Mouse (Mus musculus) intestine, postnatal 0 days (tissue): ENCODE measurements around the gene Zfp65. TPM values are rescaled to one million over a fixed set of nuclear protein-coding genes. Genes with fewer than 3 reads are reported as not detected.

Experiments used
- ATAC-seq: fragments of 200-750 bp; cut with Nextera tagmentation; 2 replicates; pipeline ENCODE4 v1.8.0; 2017; ENCODE audit warnings: mild to moderate bottlenecking, moderate TSS enrichment, moderate library complexity
- H3K27ac ChIP-seq: fragments of 300-500 bp; sonication (generic); 2 replicates; pipeline ENCODE4 v1.5.1; 2014; ENCODE audit warnings: mild to moderate bottlenecking, low read depth, low read length, moderate library complexity
- H3K27me3 ChIP-seq: fragments of 300-500 bp; sonication (generic); replicated peaks from 2 replicates; pipeline ENCODE4 v1.6.1; 2014; ENCODE audit warnings: low read length, mixed read lengths; ENCODE audit not compliant: control insufficient read depth, insufficient read depth
- H3K36me3 ChIP-seq: fragments of 300-500 bp; sonication (generic); 2 replicates; pipeline ENCODE4 v1.6.1; 2014; ENCODE audit warnings: mild to moderate bottlenecking, moderate library complexity; ENCODE audit not compliant: control insufficient read depth, insufficient read depth
- H3K4me1 ChIP-seq: fragments of 300-500 bp; sonication (generic); replicated peaks from 2 replicates; pipeline ENCODE4 v1.6.1; 2014; ENCODE audit warnings: antibody characterized with exemption, low read length, mixed read lengths; ENCODE audit not compliant: control insufficient read depth, insufficient read depth
- H3K4me2 ChIP-seq: fragments of 300-500 bp; sonication (generic); replicated peaks from 2 replicates; pipeline ENCODE4 v1.6.1; 2014; ENCODE audit warnings: low read depth, mild to moderate bottlenecking, moderate library complexity
- H3K4me3 ChIP-seq: fragments of 300-500 bp; sonication (generic); 2 replicates; pipeline ENCODE4 v1.5.1; 2014; ENCODE audit warnings: low read depth, low read length
- H3K9ac ChIP-seq: fragments of 300-500 bp; sonication (generic); 2 replicates; pipeline ENCODE4 v1.6.1; 2014; ENCODE audit warnings: mild to moderate bottlenecking, low read depth, low read length
- H3K9me3 ChIP-seq: fragments of 300-500 bp; sonication (generic); 2 replicates; pipeline ENCODE4 v1.6.1; 2016; ENCODE audit warnings: mixed run types; ENCODE audit not compliant: control insufficient read depth
- CTCF ChIP-seq: sonication (generic); IDR thresholded peaks from 2 replicates; pipeline ENCODE4 v1.5.1; 2016; ENCODE audit warnings: low read depth, mild to moderate bottlenecking, control low read depth, antibody characterized with exemption, moderate library complexity
- WGBS: fragments of 180-500 bp; shearing (Covaris S2); extraction: QIAGEN DNeasy Blood & Tissue Kit; methylation state at CpG from one replicate; pipeline ENCODE4 v1.1.7; 2014; 5-methylcytosine and 5-hydroxymethylcytosine counted together
- polyA plus RNA-seq: library from polyadenylated mRNA; unstranded; fragments of >200 nt; fragmentation: Nextera tagmentation; extraction: Ambion mirVana; gene quantifications from 2 replicates; pipeline ENCODE4 v1.2.1, GENCODE M21; 2015

The Zfp65 gene
- polyA plus RNA-seq: 1.9 TPM in 2 replicates

GRCm38 (mm10) chr13:67728641-67729318, at the start of gene Zfp65:
Gene Zfp65 (minus strand): TSS chr13:67729173.
- Histone ChIP-seq H3K9ac (peak within 1 kb of the TSS; percentile 70), H3K9me3 (no peaks in the 10 kb centered on the region), H3K4me3 (peak within 1 kb of the TSS; percentile 49), H3K27me3 (no peaks in the 10 kb centered on the region), H3K36me3 (no peaks in the 10 kb centered on the region), H3K4me2 (peak within 1 kb of the TSS; percentile 72), H3K27ac (peak within 1 kb of the TSS; percentile 70), H3K4me1 (no peaks in the 10 kb centered on the region)
- ATAC-seq: peak; percentile 85
- TF ChIP-seq CTCF: no peak
- 1% methylated on average over 17 of the region's 21 CpGs for WGBS

DNA sequence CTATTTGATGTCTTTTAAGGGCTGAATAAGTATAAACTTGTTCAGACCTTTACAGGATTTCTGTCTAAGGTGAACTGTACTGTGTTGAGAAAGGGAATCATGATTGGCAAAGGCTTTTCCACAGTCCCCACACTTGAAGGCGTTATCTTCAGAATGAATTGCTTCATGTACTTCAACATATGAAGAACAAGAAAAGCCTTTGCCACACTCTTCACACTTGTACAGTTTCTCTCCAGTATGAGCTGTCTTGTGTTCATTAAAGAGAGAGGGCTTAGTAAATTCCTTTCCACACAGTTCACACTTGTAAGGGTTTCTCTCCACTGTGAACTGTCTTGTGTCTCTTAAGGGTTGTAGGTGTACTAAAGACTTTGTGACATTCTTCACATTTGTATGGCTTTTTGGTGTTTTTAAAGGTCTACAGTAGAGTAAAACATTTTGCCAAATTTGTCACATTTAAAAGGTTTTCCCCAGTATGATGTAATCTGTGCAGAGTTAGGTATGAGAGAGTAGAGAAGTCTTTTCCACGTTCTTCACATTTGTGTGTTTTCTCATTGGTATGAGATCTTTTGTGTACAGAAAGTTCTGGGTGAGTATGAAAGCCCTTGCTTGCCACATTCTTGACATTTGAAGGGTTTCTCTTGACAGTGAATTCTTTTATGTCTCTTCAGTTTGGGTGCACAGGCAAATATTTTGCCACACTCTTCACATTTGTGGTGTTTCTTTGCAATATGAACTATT, 34.2 kb upstream of the Zfp65 start:
- H3K4me2 ChIP-seq: no peak overlapping the region
- H3K36me3 ChIP-seq: no peaks in the 10 kb centered on the region
- no peak overlapping the region for H3K4me3 ChIP-seq
- 78% methylated on average over 2 of the region's 2 CpGs for WGBS
- no peaks in the 10 kb centered on the region for H3K4me1 ChIP-seq
- H3K27ac ChIP-seq: no peak overlapping the region
- H3K9me3 ChIP-seq: no peaks in the 10 kb centered on the region
- H3K27me3 ChIP-seq: no peaks in the 10 kb centered on the region
- no peak overlapping the region for H3K9ac ChIP-seq
- no peak for TF ChIP-seq CTCF
- ATAC-seq: no peak

DNA sequence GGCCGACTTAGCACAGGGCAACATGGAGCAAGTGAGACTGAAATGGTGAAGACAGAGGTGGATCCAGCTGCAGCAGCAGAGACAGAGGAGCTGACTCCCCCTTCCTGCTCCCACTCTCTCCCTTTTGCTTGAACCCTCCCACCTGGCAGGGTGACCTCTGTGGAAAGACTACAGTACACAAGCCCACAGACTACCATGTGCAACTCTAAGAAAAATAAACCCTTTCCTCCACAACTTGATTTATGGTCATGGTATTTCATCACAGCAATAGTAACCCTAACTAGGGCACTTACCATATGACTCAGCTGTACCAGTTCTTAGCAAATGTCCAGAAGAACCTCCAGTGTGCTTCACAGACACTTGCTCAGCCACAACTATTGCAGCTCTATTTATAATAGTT, 31.0 kb upstream of the Zfp65 start:
- Histone ChIP-seq H3K27me3 (no peaks in the 10 kb centered on the region), H3K4me3 (no peak overlapping the region), H3K27ac (no peak overlapping the region), H3K9me3 (no peaks in the 10 kb centered on the region), H3K4me1 (no peaks in the 10 kb centered on the region), H3K36me3 (no peaks in the 10 kb centered on the region), H3K4me2 (no peak overlapping the region), H3K9ac (no peak overlapping the region)
- TF ChIP-seq CTCF: no peak
- 94% methylated on average over 1 of the region's 1 CpGs for WGBS
- no peak for ATAC-seq

DNA sequence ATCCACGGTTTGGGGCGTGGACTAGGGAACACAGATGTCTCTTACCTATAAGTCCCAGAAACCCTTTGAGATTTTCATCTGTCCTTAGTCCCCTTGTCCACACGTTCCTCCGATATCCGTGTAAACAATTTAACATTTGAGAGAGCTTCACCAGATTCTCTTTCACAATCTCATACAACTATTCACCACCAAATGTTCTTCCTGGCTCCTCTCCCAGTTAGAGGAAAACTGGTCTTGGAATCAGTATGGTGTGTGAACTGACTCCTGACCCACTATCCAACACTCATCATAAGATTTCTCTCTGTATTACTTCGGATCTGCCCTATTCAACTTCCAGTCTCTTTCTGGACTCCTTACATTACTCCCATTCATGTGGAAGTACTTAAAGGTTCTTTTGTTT, 26.8 kb upstream of the Zfp65 start:
- WGBS: 74% methylated on average over 6 of the region's 6 CpGs
- Histone ChIP-seq H3K4me2 (no peak overlapping the region), H3K36me3 (no peaks in the 10 kb centered on the region)

DNA sequence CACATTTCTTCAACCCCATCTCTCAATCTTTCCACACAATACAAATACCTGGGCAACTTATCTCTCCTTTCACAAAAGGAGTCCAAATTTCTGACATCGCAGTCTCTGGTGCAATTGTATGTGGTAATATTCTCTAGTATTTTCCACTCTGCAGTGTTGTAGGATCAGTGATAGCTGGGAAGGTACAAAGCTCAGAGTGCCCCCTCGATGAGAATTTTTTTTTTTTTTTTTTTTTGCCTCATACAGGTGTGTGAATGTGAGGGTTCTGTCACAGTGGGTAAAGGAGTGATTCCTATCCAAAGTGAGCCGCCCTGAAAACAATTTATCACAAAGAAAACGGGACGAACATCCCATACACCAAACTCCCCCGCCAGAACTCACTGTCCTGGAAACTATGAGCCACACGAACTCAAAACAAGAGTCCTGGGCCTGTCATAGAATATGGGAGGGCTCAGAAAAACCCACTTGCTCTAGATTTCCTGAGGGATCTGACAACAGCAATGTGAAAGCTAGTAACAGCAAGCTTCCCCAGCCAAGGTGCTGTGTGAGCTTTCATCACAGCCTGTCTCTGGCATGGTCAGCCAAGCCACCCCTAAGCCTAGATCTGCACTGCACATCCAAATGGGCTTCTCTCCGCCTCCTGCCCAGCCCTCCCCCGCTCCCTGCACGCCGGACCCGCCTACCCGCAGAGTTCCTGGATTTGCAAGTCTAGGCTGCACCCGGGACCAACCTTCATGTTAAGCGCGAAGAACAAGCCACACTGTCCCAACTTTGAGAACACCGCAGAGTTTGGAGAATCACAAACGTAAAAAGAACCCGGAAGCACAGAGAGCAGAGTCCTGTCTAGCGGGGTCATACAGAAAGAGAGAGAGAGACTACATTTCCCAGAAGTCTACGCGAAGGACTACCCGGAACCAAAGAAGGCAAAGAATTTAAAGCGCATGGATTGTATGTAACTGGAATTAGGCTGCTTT, 25.6 kb upstream of the Zfp65 start, which contains the start of gene Zfp85:
Gene Zfp85 (minus strand): TSS at position 896 of the 974 bp plus-strand sequence.
- WGBS: 6% methylated on average over 24 of the region's 24 CpGs

More for the DNA sequence above, 26.8 kb upstream of the Zfp65 start:
- Histone ChIP-seq H3K27ac (no peak overlapping the region), H3K4me3 (no peak overlapping the region; the same call in 1 of the 2 replicates), H3K27me3 (no peaks in the 10 kb centered on the region), H3K9me3 (no peaks in the 10 kb centered on the region), H3K9ac (no peak overlapping the region), H3K4me1 (no peaks in the 10 kb centered on the region)
- TF ChIP-seq CTCF: no peak
- no peak for ATAC-seq

More for the DNA sequence above, 25.6 kb upstream of the Zfp65 start, which contains the start of gene Zfp85:
- H3K27ac ChIP-seq: peak within 1 kb of the TSS; percentile 68; the same call in 1 of the 2 replicates
- no peaks in the 10 kb centered on the region for H3K27me3 ChIP-seq
- peak; percentile 90 for ATAC-seq
- H3K4me3 ChIP-seq: peak within 1 kb of the TSS; percentile 72
- H3K4me1 ChIP-seq: no peaks in the 10 kb centered on the region
- no peaks in the 10 kb centered on the region for H3K9me3 ChIP-seq
- TF ChIP-seq CTCF: no peak
- peak within 1 kb of the TSS; percentile 53 for H3K9ac ChIP-seq
- no peaks in the 10 kb centered on the region for H3K36me3 ChIP-seq
- H3K4me2 ChIP-seq: peak within 1 kb of the TSS; percentile 74
